Mouse (Mus musculus): Measurements from ENCODE around the gene Aars2.

Aars2 gene

DNA sequence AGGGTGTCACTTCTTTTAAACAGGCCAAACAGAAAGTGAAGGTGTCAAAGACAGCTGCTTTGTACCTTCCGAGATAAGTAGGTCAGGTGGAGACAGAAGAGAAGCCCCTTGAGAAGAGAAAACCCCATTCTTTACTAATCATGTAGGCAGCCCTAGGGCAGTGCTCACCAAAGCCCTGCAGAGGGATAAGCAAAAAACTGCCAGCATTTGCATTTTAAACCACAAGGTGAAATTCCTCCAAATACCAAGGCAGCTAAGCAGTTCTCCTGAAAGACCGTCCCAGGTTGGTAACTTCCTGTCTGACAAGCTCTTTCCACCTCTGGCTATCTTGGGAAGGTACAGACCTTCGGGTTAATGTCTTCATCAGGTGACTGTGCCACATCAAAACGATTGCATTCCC lies 4.3 kb upstream of the Aars2 start:
- DNase-seq: no peak

DNA sequence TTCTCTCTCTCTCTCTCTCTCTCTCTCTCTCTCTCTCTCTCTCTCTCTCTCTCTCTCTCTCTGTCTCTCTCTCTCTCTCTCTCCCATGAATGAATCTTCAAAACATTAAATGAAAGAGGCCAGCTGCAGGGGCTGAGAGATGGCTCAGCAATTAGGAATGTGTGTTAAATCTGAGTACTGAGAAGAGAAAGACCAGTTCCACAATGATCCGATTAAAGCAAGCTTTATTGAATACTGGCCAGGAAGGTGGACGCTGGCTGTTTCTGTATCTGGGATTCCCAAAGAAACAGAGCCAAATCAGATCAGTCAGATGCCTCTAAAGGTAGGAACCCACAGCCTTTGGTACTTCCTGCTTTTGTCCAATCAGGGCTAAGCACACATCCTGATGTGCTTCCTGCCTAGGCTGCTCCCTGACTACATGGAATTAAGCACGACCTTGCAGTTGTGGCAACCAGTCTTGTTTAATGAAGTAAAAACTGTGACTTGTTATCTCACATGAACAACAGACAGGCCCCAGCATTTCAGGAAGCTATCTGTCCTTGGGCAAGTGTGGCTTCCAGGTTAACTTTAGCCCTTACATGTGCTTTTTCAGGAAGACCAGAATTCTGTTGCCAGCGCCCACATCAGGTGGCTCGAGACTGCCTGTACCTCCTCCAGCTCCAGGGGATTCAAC lies 3.2 kb upstream of the Aars2 start:
- no peak for DNase-seq

DNA sequence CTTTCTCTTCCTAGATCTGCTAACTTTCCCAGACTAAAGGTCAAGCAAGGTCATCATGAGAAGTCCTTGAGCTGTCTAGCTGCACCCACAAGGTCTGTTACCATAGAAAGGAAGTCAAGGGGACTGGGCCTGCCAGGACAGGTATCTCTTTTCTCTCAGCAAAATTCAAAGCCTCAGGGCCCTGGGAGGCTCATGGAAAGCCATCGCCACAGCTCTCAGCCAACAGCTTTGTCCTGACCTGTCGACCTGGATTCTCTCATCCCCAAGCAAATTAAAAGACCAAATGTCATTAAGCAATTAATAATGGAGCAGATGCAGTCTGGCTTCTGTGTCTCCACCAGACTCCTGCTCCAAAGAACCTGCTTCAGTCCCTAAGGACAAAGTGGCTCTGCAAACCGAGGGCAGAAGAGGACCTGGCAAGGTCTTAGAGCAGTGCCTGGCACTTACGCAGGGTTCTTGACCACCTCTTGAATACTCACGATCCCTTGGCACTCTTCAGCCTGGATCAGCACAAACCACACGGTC lies 638 bp upstream of the Aars2 start:
- no peak for DNase-seq

GRCm38 (mm10) chr17:45510871-45511270 lies 4.2 kb downstream of the Aars2 start:
- DNase-seq: no peak

- DNase-seq: no peak
Observed at GRCm38 (mm10) chr17:45511757-45512156, 5.1 kb downstream of the Aars2 start.

GRCm38 (mm10) chr17:45515204-45515726 lies 8.6 kb downstream of the Aars2 start:
- no peak for DNase-seq

DNA sequence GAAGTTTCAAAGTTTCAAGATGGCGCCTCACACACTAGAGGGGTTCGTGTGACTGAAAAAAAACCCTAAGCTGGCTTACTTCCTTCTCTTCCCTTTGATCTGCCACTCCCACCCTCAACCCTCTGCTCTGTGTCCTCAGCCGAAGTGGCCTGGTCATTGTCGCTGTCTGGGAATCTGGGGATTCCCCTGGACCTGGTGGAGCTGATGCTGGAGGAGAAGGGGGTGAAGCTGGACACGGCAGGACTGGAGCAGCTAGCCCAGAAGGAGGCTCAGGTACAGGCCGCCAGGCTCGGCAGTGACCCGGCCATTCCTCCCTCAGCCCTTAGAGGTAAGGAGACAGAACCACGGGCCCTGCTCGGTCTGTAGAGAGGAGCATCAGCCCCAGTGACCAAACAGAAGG lies 9.2 kb downstream of the Aars2 start:
- no peak for DNase-seq

GRCm38 (mm10) chr17:45516488-45516887 lies 9.8 kb downstream of the Aars2 start:
- DNase-seq: peak; percentile 92 to 98

- no peak for DNase-seq
Observed at GRCm38 (mm10) chr17:45517135-45517534, 10.5 kb downstream of the Aars2 start.

- DNase-seq: peak in 1 of 2 experiments; percentile 31
Observed at GRCm38 (mm10) chr17:45517549-45518215, 11.0 kb downstream of the Aars2 start.

DNA sequence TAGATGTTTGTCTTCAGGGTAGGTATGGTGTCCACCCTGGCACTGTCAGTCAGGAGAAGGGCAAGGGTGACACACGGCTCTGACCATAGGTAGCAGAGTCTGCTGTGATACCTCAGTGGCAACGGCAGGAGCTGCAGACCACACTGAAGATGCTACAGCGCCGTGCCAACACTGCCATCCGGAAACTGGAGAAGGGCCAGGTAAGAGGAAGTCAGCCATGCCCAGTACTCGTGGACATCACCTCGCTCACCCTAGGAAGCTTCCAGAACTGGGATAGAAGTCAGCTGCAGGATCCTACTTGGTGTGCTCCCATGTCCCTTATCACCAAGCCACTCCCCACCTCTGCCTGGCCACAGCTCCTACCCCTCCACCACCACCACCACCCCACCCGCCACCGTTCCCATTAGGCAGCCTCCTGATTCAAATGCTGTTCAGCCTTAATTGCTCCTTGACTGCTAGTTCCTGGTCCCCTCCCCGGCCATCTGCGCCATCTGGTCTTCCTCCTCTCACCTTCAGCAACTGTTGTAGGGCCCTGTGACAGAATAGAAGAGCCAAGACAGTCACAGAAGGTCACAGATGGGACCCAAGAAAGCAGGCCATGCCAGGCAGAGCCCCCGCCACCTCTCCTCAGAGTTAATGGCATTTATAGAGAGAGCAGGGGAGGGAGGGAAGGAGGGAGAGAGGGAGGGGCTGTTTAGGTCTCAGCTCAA lies 12.3 kb downstream of the Aars2 start:
- peak; percentile 89 to 92 for DNase-seq

DNA sequence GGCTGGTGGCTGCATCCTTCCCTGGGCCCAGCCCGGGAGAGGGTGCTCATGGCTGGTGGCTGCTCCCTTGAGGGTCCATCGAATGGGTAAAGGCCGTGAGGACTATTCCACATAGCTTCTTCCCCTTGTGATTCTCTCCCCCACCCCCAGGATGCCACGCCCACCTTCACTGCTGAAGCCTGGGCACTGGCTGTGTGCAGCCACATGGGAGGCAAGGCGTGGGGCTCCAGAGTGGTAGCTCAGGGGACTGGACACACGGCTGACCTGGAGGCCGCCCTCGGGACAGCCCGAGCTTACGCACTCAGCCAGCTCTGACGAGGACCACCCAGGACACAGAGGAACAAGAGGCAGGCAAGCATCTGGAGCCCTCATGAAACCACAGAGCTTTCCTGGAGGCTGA lies 13.5 kb downstream of the Aars2 start:
- DNase-seq: no peak

DNA sequence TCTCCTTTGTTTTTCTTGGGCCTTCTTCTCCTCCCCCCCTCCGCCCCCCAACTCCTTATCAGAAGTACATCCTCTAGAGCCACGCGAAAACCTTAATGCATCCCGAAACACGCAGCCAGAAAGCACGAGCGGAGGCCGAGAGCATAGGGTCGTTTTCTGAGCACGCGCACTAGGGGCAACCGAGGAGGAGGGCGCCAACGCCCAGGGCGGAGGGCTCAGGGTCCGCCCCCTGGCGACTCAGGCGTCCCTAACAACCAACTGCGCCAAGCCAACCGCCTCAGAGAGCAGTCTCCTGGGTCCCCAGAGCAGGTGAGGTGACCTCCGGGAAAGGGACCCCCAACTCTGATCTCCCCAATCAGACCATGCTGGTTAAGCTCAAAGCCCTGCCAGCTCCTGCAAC lies 16.6 kb downstream of the Aars2 start, which contains the start of gene Tcte1:
Gene Tcte1, plus strand, starts transcription at position 172 of the 400 bp plus-strand sequence.
- no peak for DNase-seq

DNA sequence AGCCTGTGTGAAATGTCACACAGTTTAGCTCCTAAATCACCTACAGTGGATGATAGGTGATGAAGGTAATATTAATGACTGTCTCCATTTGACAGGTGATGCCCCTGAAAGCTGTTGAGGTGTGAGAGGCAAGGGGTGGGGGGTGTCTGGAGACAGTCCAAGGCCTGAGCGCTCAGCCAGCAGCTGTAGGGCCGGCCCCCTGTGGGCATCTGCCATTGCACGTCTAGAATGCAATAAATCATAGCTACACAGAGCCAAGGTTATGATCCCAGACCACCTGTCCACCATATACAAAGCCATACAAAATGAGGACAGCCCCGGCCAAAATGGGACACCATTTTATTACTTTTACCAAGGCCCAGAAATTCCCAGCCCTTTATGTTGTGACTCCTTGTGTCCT lies 18.3 kb downstream of the Aars2 start:
- no peak for DNase-seq

DNA sequence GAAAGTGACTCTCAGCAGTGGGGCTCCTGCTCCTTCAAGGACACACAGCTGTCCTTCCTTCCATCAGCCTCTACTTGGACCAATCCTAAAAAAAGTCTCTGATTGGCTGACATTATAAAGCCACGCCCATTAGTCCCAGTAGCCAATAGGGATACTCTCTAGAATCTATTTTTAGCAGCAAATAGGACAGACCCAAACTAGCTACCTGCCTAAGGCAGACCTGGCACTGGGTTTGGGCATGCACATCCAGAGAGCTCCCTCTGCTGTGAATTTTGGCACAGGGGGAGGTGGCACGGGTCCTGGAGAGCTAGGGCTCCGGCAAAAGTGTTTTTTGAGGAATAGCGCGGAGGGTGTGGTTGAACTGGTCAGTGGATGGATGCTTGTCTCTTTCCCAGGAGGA lies 19.9 kb downstream of the Aars2 start:
- peak in 1 of 2 experiments; percentile 50 for DNase-seq

DNA sequence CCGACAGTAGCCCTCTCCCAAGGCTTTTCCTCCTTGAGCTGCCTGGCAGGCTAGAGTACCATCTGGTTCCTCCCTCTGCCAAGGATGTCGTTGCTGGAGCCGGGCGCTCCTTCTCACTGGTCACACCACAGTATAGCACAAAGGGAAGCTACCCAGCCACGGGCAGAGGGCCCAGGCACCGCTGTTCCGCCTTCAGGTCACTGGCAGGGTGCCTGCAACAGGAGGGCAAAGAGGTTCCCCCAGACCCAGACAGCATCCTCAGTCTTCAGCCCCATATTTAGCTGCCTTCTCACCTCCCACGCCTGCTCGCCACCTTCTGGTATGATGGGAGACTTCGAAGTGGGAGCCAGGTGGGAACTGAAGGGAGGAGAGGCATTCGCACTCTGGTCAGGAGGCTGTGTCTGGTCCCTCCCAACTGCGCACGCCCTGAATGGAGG lies 23.7 kb downstream of the Aars2 start:
- DNase-seq: peak; percentile 88

DNA sequence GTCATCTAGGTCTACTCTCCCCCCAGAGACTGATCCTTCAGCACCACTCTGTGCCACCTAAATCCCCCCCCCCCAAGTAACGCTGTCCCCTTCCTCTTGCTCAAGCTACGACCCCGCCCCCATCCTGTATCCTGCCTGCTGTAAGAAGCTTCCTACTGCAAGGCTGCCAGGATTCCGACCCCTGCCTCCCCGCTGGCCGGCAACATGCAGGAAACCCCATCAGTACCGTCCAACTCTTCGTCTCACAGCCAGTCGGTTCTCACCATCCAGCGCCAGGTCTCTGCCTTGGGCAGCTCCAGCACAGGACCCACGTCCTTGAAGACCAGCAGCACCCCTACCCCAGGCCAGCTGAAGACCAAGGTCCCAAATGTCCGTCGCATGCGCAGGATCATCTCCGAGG lies 26.3 kb downstream of the Aars2 start:
- no peak for DNase-seq

DNA sequence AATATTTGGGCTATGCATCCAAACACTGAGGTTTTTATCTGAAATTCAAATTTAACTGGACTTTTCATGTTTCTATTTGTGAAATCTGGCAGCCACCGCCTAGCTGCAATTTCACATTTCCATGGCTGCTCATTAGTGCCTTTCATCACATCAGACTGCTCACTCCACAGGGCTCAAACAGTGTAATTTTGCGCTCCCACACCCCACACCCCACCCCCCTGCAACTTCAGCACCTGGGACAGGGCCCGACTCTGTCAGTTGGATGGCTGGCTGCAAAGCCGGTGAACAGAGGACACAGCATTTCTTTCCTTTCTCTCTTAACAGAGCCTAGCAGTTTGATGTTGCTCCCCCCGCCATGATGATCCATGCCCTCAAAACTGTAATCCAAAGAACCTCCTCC lies 29.6 kb downstream of the Aars2 start:
- no peak for DNase-seq

DNA sequence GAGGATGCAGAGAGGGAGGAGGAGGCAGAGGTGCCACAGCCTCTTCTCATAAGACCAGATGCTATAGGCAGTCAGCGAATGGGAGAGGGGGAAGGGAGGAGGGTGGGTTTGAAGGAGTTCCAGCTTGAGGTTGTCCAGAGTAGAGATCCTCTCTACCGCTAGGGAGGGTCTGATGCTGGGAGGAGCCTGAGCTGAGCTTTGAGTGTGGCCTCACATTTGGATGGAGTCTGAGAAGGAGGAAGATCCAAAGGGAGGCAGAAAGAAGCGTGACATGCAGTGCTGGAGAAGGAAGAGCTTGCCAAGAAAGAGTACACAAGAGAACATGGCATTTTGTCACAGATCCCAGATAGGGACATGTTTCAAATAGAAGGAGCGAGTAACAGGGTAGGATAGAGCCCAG lies 31.8 kb downstream of the Aars2 start:
- DNase-seq: no peak

GRCm38 (mm10) chr17:45539664-45540063 lies 33.0 kb downstream of the Aars2 start:
- peak in 1 of 2 experiments; percentile 30 for DNase-seq

DNA sequence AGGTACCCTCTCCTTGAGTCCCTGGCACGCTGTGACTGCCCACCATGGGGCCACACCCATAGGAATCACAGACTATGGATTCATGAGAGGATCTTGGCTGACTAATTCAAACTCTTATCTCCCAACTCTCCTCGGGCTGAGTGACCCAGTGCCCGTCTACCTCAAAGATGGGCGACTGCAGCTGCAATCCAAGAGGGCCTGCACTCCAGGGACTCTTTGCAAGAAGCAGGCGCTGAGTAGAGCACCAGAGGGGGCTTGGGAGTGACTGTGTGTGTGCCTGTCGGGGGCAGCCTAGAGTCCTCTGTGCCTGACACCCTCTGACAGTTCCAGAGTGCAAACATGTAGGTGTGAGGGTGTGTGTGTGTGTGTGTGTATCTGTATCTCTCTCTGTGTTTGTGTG lies 35.5 kb downstream of the Aars2 start:
- DNase-seq: peak in 1 of 2 experiments; percentile 25

GRCm38 (mm10) chr17:45542705-45543104 lies 36.1 kb downstream of the Aars2 start:
- DNase-seq: peak; percentile 58 to 65

GRCm38 (mm10) chr17:45543115-45543514 lies 36.5 kb downstream of the Aars2 start:
- peak in 1 of 2 experiments; percentile 46 for DNase-seq
